Mouse (Mus musculus): ENCODE results near the gene Usp9x. TPM values are rescaled to one million over a fixed set of nuclear protein-coding genes. Genes with fewer than 3 reads are reported as not detected.

Gene Usp9x
- polyA plus RNA-seq (2015; fragmentation: Nextera tagmentation; extraction: Ambion mirVana), result 27.1 and 29.3 TPM in 2 replicates

DNA sequence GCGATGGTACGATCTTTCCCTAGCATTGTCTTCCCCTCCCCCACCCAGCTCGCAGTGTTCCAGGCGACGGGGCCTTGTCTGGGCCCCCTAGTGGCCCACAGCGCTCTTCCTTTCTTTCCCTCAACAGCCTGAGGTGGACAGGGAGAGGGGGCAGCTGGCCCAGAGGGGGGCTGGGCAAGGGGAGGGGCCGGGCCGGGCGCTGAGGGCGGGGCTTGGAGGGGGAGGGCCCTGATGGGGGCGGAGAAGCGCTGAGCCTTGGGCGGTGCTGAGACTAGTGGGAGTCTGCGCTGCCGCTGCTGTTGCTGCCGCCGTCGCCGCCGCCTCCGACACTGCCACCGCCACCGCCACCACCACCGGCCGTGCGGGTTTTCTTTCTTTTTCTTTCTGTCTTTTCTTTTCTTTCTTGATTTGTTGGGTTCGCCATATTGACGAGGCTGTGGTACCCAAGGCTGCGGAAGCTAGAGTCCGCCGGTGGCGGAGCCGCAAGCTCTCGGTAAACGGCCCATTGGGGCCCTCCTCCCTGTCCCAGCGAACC, at the start of gene Usp9x:
TSS of gene Usp9x (plus strand) at position 258 of the 535 bp plus-strand sequence.

Other genes starting within 250 kb of the Usp9x start
- 70.1 TPM in 2 replicates for gene Ddx3x, start 209.5 kb downstream of the Usp9x start, polyA plus RNA-seq (2015; fragmentation: Nextera tagmentation; extraction: Ambion mirVana)

Measured in neural tube, postnatal 0 days (tissue).